Comparison of ENCODE assay signal across 20 mouse cellular contexts in the genomic region with DNA sequence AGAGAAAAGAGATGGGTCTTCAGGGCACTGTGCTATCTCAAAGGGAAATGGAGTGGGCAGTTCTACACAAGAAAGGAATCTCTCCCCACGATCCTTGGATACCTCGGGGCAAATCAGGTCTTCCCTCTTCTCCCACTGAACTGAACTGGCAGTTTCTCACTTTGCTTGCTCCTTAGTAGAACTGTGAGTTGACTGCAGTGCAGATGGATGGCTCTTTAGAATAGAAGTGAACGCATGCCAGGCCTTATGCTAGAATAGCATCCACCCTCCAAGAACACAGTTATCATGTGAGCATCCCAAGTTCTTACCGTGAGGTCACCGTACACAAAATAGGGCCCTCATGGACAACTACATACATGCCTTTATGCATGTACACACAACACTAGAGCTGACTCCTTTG.
A peak's percentile ranks its signal among the peaks of the same experiment; 100 is the strongest.
DNase-seq lines count a peak whose midpoint lies in the region; ATAC-seq lines count a peak whose summit lies in the region.
"Had no signal": no experiment of that assay in that cellular context is flagged by ENCODE, and none has a peak within 500 bp of the region (broad histone marks: within the 10 kb centered on the region; RNA-seq: fewer than 3 reads in every experiment).

No protein-coding gene starts in this region.

- peak; percentile 61 for ATAC-seq in frontal cortex, adult (ENCODE audit: low TSS enrichment)
- ATAC-seq: activated CD4-positive, CD25-positive, alpha-beta regulatory T cell, adult 4 months; CD4-positive, CD25-positive, alpha-beta regulatory T cell, adult 4 months; Patski had no signal

- no peak for DNase-seq in frontal cortex, postnatal 10 days (ENCODE audit: low spot score in 2 of 2)
- peak; percentile 54 for DNase-seq in brain, adult 2 months (ENCODE audit: low read depth, low spot score)
- DNase-seq in telencephalon, adult 2 months (ENCODE audit: low read depth, low spot score) = peak; percentile 34
- no peak for DNase-seq in retina, embryonic 14.5 days (ENCODE audit: low spot score)
- DNase-seq in urinary bladder, postnatal 14 days (ENCODE audit: low spot score) = no peak
- DNase-seq: adrenal gland, adult 2 months; adrenal gland, adult 8-10 months; adrenal gland, postnatal 10 days; adrenal gland, postnatal 14 days; adrenal gland, postnatal 25 days; adrenal gland, postnatal 36 days; B cell, adult 2 months; cerebellum, adult 11 months; cerebellum, adult 11-12 months; cerebellum, adult 18-20 months; cerebellum, adult 2 months had no signal

Comparison
In these comparisons a context has a peak if more than half of its experiments do, and no peak if none do; other contexts are left out.
1. DNase-seq: peak in brain, adult 2 months (single experiment) and telencephalon, adult 2 months (single experiment); none in frontal cortex, postnatal 10 days (0 of 2), retina, embryonic 14.5 days (single experiment) and urinary bladder, postnatal 14 days (single experiment).